Mouse (Mus musculus): ENCODE results near the gene Ung.
A peak's percentile ranks its signal among the peaks of the same experiment; 100 is the strongest.

Gene Ung

DNA sequence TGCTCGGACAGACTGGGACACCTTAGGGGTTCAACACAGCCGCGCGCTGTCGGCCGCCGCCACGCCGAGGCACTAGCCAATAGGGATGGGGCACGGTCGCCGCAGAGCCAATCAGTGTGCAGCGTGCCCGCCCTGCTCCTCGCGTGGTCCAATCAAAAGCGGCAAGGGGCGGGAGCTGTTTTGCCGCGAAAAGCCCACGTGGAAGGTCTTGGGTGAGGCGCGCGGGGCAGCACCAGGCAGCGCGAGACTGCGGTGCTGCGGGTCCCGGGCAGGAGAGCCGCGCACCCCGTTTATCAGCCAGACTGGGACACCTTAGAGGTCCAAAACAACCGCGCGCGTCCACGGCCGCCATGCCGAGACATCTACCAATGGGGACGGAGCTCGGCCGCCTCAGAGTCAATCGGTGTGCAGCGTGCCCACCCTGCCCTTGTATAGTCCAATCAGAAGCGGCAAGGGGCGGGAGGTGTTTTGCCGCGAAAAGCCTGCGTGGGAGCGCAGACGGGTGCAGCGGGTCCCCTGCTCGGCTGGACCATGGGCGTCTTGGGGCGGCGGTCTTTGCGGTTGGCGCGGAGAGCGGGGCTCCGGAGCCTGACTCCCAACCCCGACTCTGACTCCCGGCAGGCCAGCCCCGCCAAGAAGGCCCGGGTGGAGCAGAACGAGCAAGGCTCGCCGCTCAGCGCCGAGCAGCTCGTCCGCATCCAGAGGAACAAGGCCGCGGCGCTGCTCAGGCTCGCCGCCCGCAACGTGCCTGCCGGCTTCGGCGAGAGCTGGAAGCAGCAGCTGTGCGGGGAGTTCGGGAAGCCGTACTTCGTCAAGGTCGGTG lies 723 bp downstream of the Ung start:
- DNase-seq (ENCODE audit: low spot score in 2 of 2), result peak; percentile 94 to 96

DNA sequence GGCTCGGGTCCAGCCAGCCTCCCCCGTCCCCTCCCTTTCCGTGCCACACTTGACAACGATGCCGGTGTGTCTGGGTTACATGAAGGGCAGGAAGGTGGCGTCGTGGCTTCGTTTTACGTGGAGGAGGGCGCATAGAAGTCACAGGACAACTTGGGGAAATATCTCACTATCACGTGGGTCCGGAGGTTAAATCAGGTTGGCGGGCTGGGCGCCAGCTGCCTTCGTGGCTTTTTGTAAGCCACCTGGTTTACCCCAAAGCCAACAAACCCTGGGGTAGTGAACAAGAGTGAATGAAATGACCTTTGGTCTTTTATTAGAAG lies 1.3 kb downstream of the Ung start:
- DNase-seq (ENCODE audit: low spot score in 2 of 2), result no peak

DNA sequence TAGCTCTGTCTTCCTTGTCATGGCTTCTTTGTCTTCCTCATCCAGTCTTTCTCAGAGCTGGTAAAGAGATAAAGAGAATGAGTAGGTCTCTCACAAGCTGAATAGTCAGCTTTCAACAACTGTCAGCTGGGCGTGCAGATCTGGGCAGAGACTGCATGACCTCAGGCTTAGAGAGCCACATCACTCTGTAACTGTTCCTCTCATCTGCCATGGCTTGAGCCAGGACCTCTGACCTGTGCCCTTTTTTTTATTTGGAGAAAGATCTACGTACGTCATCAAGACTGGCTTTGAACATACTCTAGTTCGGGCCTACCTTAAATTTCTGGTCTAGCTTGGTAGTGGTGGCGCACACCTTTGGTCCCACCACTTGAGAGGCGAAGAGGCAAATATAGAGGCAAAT lies 2.7 kb downstream of the Ung start:
- DNase-seq (ENCODE audit: low spot score in 2 of 2), result no peak

DNA sequence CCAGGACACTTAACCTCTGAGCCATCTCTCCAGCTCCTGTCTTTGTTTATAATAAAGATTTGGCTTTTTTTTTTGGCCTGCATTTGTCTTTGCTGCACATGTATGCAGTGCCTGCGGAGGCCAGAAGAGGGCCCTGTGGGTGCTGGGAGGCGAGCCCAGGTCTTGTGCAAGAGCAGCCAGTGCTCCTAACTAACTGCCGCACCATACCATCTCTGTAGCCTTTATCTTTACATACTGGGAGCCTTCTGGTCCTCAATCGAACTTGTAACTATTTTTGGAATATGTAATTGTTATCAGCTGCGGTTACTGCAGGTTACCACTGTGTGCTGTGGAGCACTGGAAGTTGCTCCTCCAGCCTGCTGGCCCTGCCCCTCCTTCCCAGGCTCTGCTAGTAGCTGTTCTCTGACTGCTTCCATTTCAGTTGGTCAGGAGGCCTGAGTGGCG lies 3.9 kb downstream of the Ung start:
- DNase-seq (ENCODE audit: low spot score in 2 of 2), result peak in 1 of 2 experiments; percentile 46

DNA sequence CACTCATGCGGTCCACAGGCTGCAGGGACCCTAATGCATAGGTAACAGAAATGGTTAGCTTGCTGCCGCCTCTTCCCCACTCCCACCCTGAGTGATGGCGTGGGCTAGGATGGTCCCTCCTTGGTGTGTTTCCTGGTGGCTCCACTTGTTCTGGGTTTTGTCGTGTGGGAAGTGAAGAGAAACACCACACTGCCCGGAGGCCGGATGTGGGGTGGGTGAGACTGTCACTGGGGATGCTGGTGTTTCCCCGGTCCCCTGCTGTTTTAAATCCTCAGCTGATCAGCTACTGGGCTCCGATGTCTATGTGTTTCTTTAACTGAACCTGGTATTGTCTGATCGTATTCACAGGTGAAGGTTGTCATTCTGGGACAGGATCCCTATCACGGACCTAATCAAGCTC lies 5.3 kb downstream of the Ung start:
- DNase-seq (ENCODE audit: low spot score in 2 of 2), result no peak

DNA sequence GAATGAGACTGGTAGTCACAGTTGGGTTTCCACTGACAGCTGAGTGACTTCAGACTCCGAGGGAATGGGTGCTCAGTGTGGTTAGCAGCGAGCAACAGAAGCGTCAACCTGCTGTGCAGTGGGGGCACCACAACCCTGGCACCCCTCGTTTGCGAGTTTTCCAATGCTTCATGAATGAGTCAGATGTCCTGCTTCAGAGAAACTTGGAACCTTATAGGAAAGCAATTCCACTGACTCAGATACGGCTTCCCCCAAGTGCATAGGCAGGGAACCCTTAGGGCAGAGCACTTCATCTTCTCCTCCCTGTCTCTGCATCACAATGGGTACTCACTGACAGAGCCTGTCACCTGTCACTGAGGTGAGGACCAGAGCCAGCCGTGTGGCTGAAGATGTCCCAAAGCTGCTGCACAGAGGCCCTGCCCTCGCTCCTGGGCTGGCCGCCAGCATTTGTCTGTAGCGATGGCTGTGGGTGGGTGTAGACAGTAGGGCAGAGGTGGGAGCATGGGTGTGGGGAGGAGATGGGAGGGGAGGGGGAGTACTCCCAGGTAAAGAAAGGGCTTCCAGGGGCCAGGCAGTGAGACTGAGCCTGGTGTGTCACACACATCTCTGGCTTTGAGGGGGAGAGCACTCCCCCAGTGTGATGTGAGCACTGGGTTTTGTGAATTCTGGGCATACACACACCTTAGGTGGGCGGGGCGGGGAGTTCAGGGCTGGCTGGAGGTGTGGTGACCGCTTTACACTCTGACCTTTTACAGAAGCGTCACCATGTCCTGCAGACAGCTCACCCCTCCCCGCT lies 7.5 kb downstream of the Ung start:
- no peak for DNase-seq (ENCODE audit: low spot score in 2 of 2)

DNA sequence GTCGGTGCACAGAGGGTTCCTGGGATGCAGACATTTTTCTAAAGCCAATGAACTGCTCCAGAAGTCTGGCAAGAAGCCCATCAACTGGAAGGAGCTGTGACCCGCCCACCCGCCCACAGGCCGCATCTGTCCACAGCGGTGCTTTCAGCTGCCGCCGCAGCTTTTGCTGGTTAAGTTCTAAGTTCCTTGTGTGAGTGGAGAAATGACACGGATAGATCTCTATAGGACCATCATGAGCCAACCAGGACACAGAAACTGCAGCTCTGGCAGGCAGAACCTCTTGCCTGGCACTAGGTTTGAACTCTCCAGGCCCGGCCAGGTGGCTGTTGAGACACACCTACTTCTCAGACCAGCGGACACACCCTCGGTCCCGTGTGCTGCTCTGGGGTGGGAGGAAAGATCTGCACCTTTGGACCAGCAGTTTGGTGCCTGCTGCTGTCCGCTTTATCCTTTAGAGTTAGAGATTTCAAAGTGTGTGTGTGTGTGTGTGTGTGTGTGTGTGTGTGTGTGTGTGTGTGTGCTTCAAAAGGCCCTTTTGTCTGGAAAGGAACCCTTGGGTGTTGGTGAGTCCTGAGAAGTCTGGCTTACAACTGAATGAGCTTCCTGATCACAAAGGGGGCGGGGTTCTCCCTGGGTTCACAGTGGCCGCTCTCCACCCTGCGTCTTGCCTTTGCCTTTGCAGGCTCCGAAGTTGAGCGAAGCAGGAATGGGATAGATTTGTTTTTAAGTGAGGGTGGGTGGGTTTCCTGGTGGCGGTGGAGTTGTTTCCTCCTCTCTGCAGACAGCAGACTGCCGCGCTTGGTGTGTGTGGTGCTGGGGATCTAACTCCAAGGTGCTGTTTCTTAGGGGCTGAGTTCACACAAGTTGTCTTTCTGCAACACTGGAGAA lies 8.3 kb downstream of the Ung start:
- DNase-seq (ENCODE audit: low spot score in 2 of 2), result no peak

DNA sequence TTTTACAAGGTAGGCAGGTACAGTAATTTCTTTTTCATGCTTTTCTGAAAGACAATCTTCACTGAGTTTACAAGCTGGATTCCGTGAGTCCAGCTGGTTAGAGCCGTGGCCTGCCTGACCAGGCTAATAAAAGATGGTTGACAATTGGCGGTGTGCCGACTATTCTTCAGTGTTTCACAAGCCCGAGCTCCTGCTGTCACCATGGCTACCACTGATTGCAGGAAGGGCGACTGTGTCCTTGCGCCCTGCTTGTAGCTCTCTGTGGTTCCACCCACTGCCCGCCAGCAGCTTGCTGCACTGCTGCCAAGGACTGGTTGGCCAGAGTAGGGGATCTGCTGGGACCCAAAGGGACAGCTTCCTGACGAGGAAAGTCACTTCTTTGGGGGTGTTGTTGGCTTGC lies 9.0 kb downstream of the Ung start:
- peak; percentile 54 to 71 for DNase-seq (ENCODE audit: low spot score in 2 of 2)

DNA sequence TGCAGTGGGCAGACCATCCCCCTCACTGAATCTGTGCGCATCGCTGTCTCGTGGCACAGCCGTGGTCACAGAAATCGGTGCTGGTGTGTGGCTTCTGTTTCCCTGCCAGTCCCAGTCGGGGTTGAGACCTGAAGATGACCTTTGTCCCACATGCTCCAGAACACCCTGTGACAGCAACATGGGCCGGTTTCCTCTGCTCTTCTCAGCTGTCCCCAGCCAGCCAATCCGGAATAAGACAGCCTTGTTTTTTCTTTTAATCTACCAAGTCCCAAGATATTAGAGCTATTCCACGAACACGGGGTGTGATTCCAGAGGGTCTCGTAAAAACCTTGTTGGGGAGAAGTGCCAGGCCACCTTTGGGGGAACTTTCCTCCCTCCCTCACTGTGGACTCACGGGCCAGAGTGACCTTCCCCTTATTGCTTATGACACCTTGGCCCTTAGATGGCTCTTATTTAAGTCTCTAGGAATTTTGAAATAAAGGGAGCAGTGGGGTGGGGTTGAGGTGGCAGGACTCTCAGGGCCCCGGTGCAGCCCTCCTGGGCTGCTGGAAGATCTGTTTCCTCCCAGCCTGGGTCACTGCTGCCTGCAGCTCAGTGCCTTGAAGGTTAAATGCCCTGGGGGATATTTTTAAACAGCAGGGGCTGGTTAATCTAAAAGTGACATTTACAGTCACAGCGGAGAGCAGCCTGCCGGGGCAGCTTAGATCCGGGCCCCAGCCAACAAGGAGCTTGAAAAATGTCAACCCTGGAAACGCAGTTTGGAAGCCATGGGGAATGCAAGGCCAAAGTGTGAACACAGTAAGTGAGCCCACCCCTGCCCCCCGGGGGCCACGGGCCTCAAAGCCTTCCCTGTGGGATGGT lies 16.1 kb downstream of the Ung start, which contains the start of gene Acacb:
TSS of gene Acacb (plus strand) at position 508 of the 861 bp plus-strand sequence.
- DNase-seq (ENCODE audit: low spot score in 2 of 2), result no peak

DNA sequence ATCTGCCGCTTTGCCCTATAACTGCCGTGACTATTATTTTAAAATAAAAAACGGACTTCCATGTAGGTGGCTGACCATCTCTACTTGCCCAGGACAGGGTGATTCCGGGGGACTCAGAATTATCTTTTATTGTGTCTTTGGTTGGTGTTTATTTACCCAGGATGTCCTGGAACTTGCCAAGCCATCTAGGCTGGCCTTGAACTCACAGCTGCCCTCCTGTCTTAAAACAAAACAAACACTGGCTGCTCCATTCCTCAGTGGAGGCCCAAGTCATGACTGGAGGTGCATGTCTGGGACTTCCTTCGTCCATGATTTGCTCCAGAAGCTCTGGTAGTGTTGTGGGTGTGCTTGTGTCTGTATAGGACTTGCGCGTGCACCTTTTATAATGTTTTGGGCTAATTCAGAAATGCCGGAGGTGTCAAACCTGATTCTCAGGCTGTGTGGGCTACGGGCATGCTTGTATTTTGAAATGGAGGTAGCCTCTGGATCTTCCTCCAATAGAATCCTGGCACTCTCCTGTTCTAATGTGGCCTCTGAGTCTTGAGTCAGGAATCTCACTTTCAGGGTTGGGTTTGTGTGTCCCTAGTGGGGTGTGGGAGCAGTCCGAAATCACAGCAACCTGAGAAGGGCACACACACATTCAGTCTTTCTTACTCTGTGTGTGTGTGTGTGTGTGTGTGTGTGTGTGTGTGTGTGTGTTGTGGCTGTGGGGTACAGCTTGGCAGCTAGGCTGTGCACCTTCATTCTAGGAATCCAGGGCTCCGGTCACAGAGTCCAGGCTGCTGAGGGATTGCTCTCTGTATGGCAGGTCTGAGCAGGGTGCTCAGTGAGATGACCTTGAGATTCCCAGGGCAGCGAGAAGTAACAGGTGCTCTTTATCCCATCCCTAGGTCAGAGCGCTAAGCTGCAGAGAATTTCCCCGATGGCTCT lies 17.1 kb downstream of the Ung start:
- no peak for DNase-seq (ENCODE audit: low spot score in 2 of 2)

DNA sequence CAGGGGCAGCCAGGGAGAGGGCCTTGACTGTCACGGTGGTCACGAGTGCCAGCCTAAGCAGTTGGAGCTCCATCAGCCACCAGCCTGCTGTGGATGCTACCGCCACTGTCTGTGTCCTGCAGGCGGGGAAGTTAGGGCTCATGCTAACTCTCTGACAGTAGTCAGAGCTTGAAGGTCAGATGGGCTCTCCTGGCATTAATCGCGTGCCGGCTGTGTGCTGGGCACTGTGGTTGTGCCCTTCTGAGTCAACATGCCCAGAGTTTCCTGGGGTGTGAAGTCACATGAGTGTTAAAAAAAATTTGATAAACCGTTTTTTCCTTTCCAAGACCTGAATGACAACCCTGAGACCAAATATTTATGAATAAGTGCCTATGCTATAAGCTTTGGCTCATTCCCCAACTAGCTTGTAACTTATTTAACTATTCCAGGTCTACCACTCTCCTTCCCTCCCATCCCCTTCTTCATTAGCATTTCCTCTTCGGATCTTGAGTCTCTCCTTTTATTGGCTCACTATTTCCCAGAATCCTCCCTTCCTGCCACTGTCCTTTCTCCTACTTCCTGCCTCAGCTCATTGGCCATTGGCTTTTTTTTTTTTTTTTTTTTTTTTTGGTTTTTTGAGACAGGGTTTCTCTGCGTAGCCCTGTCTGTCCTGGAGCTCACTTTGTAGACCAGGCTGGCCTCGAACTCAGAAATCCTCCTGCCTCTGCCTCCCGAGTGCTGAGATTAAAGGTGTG lies 22.3 kb downstream of the Ung start:
- no peak for DNase-seq (ENCODE audit: low spot score in 2 of 2)

DNA sequence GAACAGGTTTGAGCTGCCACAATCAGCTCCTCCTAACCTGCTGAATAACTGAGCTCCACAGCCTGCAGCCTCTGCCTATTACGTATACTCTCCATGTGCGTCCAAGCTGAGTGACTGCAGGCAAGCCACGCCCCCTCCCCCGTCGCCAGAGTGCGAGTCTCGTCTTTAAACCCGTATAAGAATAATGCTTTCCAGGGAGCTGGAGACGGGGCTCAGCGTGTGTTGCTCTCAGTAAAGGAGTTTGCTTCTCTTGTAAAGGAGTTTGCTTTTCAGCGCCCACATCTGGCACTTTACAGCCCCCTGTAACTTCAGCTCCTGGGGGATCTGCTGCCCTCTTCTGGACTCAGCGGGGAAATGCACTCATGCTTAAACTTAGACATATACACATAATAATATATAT lies 23.3 kb downstream of the Ung start:
- no peak for DNase-seq (ENCODE audit: low spot score in 2 of 2)

DNA sequence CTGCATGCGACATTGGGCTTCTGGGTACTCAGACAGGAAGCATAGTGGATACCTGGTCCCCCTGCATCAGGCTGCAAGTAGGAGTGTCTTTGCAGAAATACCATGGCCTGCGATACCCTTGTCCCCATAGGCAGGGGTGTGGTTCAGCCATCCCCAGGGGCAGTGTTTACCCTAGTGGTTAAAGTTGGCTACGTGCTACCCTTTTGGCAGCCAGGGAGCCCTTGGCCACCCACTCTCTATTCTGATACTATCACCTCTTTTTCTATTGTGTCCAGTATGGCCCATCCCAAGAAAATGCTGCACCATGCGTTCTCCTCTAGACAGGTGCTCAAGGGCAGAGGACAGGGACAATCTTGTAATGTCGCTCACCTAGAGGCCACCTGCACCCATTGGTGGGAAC lies 24.6 kb downstream of the Ung start:
- DNase-seq (ENCODE audit: low spot score in 2 of 2), result no peak

DNA sequence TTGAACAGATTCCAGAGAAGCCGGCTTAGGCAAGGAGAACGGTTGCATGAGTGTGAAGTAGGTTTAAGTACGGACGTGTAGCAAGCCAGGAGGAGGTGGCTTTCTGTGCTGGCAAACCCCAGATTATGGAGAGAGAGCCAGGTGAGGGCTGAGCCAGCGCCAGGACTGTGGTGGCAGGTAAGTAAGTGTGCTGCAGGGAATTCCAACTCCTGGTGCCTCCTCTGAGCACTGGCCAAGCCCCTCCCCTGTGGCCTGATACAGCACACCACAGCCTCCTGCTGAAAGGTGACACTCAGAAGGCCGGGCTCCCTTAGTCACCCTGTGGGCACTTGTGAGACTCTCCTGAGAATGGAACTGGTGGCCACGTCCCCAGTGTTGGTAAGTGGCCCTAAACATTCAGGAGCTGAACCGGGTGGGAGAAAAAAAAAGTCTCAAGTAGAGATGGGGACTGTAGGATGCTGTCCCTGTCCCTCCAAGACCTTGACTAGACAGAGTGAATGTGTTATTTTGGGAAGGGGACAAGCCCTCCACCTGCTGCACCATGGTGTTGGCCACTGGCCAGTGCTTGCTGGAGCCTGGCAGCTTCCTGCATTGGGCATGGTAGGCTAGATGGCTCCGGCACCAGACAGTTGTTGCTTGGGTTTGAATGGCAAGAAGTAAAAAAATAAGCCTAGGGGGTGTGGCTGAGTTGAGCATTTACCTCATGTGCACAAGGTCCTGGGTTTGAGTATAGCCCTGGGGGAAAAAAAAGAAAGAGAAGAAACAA lies 25.2 kb downstream of the Ung start:
- DNase-seq (ENCODE audit: low spot score in 2 of 2), result no peak

DNA sequence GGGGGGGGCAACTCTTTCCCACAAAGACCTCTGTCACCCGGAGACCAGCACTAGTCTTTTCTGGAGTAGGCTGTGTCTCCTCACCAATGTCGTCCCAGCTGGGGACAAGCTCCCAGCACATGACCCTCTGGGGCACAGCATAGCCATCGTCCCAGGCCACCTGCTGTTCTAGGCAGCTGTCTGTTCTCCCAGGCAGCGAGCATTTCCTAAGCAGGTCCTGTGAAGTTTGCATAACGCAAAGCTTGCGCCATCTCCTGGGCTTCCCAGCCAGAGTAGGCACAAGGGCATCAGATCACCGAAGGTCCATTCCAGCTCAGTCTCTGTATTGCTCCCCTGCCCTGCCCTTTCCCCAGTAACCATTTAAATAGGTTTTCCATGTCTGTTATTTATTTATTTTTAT lies 27.1 kb downstream of the Ung start:
- no peak for DNase-seq (ENCODE audit: low spot score in 2 of 2)

DNA sequence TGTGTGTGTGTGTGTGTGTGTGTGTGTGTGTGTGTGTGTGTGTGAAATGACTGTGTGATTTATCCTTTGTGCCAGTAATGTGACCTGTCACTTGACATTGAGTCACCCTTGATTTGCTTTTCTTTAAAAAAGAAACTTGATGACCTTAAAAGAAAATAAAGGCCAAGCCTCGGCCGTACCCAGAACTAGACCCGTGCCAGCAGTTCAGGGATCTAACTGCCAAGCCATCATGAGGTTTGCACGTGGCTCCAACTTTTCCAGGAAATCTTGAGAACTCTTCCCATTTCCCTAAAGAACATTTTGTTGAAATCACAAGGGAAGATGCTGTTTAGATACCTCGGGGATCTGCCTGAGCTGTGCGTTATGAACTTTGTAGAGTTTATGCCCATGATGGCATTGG lies 31.2 kb downstream of the Ung start:
- no peak for DNase-seq (ENCODE audit: low spot score in 2 of 2)

DNA sequence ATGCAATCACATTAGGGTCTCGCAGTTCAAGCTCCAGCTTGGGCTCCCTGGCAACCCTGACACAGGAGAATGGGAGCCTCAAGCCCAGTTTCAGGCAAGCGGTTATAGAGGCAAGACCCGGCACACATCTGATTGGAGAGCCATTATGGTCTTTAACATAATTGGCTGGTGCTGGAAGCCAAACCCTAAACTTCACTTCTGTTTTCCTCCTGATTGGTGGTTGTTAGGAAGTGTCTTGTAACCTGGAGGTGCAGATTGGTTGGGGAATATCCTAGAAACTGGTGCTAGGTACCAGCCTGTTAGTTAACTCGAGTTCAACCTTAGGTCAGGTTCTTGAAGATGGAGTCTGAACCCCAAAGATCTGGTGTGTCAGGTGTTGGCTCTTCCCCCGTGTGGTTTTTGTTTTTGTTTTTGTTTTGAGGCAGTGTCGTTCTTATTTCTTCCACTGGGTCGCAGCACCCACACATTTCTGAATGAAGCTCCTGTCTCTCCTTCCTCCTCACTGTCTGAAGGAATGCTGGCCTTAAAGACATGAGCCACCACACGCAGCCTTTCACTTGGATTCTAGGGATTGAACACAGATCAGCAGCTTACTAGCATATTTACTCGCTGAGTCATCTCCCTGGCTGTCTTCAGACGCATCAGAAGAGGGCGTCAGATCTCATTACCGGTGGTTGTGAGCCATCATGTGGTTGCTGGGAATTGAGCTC lies 32.1 kb downstream of the Ung start:
- no peak for DNase-seq (ENCODE audit: low spot score in 2 of 2)

DNA sequence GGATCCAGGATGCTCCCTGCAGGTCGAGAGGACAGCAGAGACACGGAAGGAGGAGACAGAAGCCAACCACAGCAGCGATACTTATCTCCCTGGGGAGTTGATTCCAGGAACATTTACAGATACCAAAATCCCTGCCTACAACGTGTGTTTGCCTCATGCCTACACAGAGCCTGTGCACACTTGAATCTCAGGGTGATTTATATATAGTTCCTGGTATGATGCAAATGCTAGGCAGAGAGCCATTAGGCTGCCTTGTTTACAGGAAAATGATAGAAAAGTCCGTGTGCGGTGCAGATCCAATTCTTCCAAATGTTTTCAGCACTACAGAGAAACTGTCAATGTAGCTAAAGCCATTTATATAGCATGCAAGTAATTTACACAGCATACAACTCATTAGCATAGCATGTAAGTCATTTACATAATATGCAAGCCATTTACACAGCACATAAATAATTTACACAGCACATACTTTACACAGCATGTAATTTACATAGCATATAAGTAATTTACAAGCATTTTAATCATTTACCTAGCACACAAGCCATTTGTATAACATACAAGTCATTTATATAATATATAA lies 33.0 kb downstream of the Ung start:
- peak; percentile 37 to 56 for DNase-seq (ENCODE audit: low spot score in 2 of 2)

All from right cerebral cortex, adult 2 months (tissue).